8 mouse cellular contexts compared by ENCODE assay signal in the genomic region with DNA sequence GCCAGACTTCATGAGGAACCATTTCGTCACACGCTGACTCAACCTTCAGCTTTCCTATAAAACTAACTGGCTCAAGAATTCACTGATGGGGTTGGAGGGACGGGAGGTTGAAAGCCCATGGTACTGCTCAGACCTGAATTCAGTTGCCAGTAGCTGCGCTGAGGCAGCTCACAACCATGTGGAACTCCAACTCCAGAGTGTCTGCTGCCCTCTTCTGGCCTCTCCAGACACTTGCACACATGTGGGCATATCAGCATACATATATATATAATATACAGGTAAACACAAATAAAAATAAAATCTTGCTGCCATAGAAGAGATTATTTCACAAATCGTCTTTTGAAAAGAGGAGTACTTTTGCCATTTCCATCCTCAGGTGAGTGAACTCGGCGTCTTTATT. TPM values are rescaled to one million over a fixed set of nuclear protein-coding genes. Genes with fewer than 3 reads are reported as not detected.
DNase-seq lines count a peak whose midpoint lies in the region; ATAC-seq lines count a peak whose summit lies in the region.
"Had no signal": no experiment of that assay in that cellular context is flagged by ENCODE, and none has a peak within 500 bp of the region (broad histone marks: within the 10 kb centered on the region; RNA-seq: fewer than 3 reads in every experiment).

No protein-coding gene starts in this region.

- no peak overlapping the region for H3K4me3 ChIP-seq in liver, embryonic 12.5 days
- no peak overlapping the region for H3K4me3 ChIP-seq in intestine, embryonic 15.5 days (replicated peaks)
- H3K4me3 ChIP-seq: heart, embryonic 15.5 days had no signal

- H3K27ac ChIP-seq in liver, embryonic 12.5 days = no peak overlapping the region
- H3K27ac ChIP-seq in intestine, embryonic 15.5 days = no peak overlapping the region
- H3K27ac ChIP-seq: heart, embryonic 15.5 days had no signal

- H3K4me2 ChIP-seq in liver, embryonic 12.5 days = no peak overlapping the region
- no peak overlapping the region for H3K4me2 ChIP-seq in intestine, embryonic 15.5 days (replicated peaks)
- H3K4me2 ChIP-seq: heart, embryonic 15.5 days had no signal

- H3K27me3 ChIP-seq in liver, embryonic 12.5 days (replicated peaks) = no peaks in the 10 kb centered on the region
- H3K27me3 ChIP-seq in intestine, embryonic 15.5 days (replicated peaks) = no peaks in the 10 kb centered on the region
- H3K27me3 ChIP-seq: heart, embryonic 15.5 days had no signal

- H3K4me1 ChIP-seq in liver, embryonic 12.5 days = no peaks in the 10 kb centered on the region
- H3K4me1 ChIP-seq in intestine, embryonic 15.5 days (replicated peaks) = no peaks in the 10 kb centered on the region
- H3K4me1 ChIP-seq: heart, embryonic 15.5 days had no signal

- no peak overlapping the region for H3K9ac ChIP-seq in liver, embryonic 12.5 days
- no peak overlapping the region for H3K9ac ChIP-seq in intestine, embryonic 15.5 days
- H3K9ac ChIP-seq: heart, embryonic 15.5 days had no signal

- no peaks in the 10 kb centered on the region for H3K9me3 ChIP-seq in liver, embryonic 12.5 days (replicated peaks)
- no peaks in the 10 kb centered on the region for H3K9me3 ChIP-seq in intestine, embryonic 15.5 days
- H3K9me3 ChIP-seq: heart, embryonic 15.5 days had no signal

- no peaks in the 10 kb centered on the region for H3K36me3 ChIP-seq in liver, embryonic 12.5 days
- no peaks in the 10 kb centered on the region for H3K36me3 ChIP-seq in intestine, embryonic 15.5 days
- H3K36me3 ChIP-seq: heart, embryonic 15.5 days had no signal

- peak; percentile 28 for DNase-seq in liver
- peak; percentile 7 for DNase-seq in adrenal gland, postnatal 25 days
- peak; percentile 20 for DNase-seq in kidney, postnatal 14 days
- DNase-seq in thymus, postnatal 14 days = peak; percentile 37
- no peak for DNase-seq in right cerebral cortex, postnatal 10 days (ENCODE audit: low spot score in 2 of 2)

- no peak for ATAC-seq in liver, embryonic 12.5 days
- ATAC-seq in intestine, embryonic 15.5 days = no peak

- WGBS in liver, embryonic 12.5 days (ENCODE audit: insufficient replicate concordance) = 56% methylated on average over 7 of the region's 7 CpGs
- 65% methylated on average over 7 of the region's 7 CpGs for WGBS in intestine, embryonic 15.5 days

RNA-seq across cellular contexts. Expression of a gene that starts 40.0 kb away (rescaled TPM):
- not detected in 2 replicates for polyA plus RNA-seq in liver, embryonic 12.5 days (2016; fragmentation: Nextera tagmentation; extraction: Ambion mirVana)
- total RNA-seq in adrenal gland, postnatal 25 days (2021) = not detected in 2 replicates
- not detected in 2 replicates for polyA plus RNA-seq in intestine, embryonic 15.5 days (2015; fragmentation: Nextera tagmentation; extraction: Ambion mirVana)
- polyA plus RNA-seq: heart, embryonic 15.5 days had no signal

RNA-seq across cellular contexts. Expression of a gene that starts 52.0 kb away (rescaled TPM):
- 5.2 and 5.3 TPM in 2 replicates for polyA plus RNA-seq in liver, embryonic 12.5 days (2016; fragmentation: Nextera tagmentation; extraction: Ambion mirVana)
- total RNA-seq in adrenal gland, postnatal 25 days (2021) = 22.9 and 25.0 TPM in 2 replicates
- polyA plus RNA-seq in intestine, embryonic 15.5 days (2015; fragmentation: Nextera tagmentation; extraction: Ambion mirVana) = 5.6 and 6.2 TPM in 2 replicates

Comparison
In these comparisons a context has a peak if more than half of its experiments do, and no peak if none do; other contexts are left out.
1. DNase-seq: peak in liver (single experiment), adrenal gland, postnatal 25 days (single experiment), kidney, postnatal 14 days (single experiment) and thymus, postnatal 14 days (single experiment); none in right cerebral cortex, postnatal 10 days (0 of 2).